Mouse (Mus musculus): ENCODE measurements around the gene Med31.

The Med31 gene

DNA sequence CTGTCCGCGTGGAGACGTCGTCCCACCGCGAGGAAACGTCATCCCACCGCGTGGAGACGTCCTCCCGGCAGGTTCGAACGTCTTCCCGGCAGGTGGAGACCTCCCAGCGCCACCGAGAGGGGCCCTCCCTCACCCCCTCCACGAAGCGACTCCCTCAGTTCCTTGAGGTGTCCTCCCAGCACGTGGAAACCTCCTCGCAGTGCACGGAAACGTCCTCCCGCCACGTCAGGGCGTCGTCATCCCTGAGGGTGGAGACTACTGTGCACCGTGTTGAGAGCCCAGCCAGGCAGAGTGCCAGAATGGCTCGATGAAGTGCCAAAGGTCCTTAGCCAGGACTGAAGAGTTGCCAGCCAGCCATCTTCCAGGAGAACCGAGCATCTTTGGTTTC lies at the start of gene Med31:
Gene Med31 (minus strand): TSS at position 183 of the 388 bp plus-strand sequence.
- peak; percentile 39 for DNase-seq (ENCODE audit: low spot score)

- DNase-seq (ENCODE audit: low spot score): no peak
These were observed 41.0 kb upstream of the Med31 start for GRCm38 (mm10) chr11:72256441-72256840.

DNA sequence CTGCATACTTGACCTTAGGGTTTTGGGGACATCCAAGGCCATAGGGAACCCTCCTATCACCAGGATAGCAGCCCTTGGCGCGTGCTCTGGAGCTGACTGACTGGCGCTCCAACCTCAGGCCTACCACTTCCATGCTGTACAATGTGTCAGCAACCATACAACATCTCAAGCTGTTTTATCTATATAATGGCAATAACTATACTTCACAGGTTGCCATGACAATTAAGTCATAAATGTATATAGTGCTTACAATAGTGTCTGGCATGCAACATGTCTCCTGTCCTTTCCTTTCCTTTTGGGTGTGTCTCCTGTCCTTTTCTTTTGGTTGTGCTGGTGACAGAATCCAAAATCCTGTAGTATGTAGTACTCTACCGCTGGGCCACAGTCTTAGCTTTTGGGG lies 40.2 kb upstream of the Med31 start:
- no peak for DNase-seq (ENCODE audit: low spot score)

DNA sequence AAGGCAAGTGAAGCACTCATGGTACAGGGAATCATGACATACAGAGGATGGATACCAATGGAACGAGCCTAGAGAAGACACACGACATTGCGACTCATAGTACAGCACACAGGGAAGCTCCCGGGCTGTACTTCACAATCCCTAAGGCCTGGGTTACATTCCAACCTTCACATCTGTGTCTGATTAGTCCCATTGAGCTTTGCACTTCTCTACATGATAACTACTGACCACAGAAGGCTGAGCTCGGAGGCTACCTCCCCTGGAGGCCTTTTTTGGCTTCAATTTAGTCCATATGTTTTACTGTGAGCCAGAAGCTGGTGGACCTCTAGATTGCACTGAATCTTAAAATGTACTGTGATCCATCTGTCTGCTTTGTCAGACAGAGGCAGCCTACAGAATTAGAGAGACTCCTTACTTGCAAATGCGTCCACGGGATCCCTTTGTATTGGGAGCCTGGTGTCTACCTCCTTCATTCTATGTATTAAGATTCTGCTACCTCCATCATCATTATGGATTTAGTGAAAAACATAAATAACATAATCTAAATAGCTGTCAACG lies 29.9 kb upstream of the Med31 start:
- DNase-seq (ENCODE audit: low spot score): no peak

DNA sequence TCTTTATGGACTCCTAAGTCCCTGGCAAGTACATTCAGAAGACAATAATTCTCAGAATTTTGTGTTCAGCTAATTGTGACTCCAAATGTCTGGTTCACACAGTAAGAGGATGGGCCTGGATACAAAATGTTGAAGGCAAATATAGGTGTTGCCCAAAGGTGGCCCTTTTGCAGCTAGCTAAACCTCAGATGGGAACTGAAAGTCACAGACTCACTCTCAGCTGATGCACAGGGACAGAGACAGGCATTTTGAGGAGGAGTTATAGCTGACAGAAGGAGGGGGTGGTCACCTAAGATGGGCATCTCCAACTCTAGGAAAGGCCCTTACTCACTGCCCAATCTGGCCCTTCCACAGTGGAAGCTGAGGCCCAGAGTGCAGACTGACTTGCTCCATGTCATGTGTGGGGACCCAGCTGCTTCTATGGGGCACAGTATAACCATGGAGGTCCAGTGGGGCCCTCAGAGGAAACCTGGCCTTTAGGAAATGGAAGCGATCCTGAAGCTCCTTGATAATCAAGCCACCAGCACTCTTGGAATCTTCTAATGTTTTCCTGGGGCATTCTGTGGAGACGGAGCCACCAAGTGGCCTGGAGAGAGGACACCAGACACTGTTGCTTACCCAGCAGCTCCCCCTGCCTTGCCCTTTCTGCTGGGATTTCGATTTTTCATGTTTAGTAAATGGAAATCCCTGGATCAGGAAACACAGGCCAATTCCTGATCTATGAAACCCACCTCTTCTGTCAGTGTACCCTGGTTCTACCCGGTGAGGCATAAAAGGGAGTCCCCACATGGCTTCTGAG lies 24.9 kb upstream of the Med31 start:
- no peak for DNase-seq (ENCODE audit: low spot score)

DNA sequence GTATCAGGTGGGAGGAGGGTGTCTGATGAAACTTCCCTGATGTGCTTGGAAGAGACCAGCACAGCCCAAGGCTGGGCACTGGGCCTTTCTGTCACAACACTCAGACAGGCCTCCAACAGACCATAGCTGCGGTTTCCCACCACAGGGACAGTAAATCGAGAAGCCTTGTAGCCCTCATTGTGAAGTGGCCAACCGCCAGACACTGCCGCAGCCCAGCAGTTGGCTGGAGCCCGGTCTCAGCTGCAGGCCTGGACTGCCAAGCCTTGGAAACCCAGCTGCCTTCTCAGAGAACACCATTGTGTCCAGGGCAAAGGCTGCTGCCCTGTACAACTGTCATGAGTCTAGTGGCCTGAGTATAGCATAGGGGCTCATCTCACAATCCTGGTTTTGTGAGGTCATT lies 18.6 kb upstream of the Med31 start:
- no peak for DNase-seq (ENCODE audit: low spot score)

DNA sequence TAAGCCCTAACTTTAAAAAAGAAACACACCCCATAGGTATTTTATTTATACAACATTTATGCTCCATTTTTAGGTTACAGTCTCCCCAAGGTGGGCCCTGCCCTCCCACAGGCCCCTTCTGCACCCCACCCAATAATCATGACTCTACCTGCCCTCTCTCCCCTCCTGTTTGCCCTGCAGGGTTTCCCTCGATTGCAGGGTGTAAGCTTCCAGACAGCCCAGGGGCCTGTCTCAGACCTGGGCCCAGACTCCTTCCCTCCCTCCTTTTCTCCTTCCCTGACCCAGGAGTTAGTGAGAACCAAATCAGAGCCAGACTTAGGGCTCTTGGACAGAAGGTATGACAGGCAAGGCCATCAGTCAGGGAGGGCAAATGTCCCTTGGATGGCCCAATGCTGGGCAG lies 17.6 kb upstream of the Med31 start:
- no peak for DNase-seq (ENCODE audit: low spot score)

- no peak for DNase-seq (ENCODE audit: low spot score)
These were observed 16.7 kb upstream of the Med31 start for GRCm38 (mm10) chr11:72232068-72232467.

DNA sequence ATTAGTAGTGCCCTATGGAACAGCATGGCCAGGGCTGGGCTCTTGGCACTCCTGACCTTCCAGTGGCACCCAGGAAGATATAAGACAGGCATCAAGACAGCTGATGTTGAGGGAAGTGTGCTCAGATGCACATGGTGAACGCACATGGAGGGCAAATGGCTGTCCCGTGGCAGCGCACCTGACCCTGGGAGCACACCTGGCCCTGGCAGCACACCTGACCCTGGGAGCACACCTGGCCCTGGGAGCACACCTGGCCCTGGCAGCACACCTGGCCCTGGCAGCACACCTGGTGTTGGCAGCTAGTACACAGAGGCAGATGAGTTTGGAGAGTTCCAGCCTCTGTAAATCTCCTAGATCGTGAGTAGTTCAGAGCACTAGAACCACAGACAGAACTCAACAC lies 13.1 kb upstream of the Med31 start:
- DNase-seq (ENCODE audit: low spot score): no peak

DNA sequence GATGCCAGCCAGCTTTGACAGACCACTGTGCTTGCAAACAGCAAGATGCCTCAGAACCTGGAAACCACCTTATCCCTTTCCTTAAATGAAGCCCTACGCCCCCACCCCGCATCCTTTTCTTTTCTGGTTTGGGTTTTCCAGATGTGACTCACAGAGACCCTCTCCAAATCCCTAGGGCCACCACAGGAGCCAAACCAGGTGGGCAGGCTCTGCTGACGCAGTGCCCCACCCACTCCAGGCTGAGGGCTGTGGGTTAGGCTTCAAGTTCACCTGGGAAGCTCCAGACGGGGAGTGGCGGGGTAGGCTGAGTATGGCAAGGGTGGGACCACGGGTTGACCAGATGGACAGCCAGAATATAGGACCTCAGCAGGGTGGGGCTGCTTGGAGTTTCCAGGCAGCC lies 11.5 kb upstream of the Med31 start:
- DNase-seq (ENCODE audit: low spot score): no peak

DNA sequence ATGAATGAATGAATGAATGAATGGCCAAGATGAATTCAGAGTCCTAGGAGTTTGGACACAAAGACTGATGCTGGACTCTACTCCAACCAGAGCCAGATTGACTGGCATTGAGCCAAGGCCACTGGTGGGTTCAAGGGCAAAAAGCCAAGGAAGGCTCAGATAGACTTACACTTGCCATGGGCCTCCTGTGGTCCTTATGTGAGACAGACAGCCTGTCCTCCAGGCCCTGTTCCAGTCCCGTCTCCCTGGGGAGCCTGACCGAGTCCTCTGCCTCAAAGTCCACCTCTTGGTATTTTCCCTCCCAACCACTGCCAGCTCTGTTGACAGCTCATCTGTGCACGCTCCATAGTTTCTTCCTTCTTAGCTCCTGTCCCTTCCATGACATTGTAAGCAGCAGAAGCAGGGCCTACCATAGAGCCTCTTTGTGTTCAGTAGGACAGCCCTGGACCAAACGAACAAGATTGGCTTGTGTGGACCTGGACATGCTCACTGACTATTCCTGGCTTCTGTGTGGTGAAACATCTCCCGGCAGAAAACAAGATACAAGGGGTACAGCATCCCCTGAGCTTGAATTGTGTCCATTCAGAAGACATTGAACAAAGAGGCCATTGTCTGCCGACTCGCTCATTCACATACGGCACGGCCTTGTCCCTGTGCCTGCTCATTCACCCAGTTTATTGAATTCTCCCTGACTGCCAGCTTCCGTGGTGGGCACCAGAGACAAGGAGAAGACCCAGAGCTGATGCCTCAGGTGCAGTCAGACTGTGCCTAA lies 10.8 kb upstream of the Med31 start:
- no peak for DNase-seq (ENCODE audit: low spot score)

GRCm38 (mm10) chr11:72224865-72225264 lies 9.5 kb upstream of the Med31 start:
- DNase-seq (ENCODE audit: low spot score): peak; percentile 42

GRCm38 (mm10) chr11:72223414-72223813 lies 8.0 kb upstream of the Med31 start:
- DNase-seq (ENCODE audit: low spot score): no peak

GRCm38 (mm10) chr11:72221278-72221677 lies 5.9 kb upstream of the Med31 start:
- no peak for DNase-seq (ENCODE audit: low spot score)

DNA sequence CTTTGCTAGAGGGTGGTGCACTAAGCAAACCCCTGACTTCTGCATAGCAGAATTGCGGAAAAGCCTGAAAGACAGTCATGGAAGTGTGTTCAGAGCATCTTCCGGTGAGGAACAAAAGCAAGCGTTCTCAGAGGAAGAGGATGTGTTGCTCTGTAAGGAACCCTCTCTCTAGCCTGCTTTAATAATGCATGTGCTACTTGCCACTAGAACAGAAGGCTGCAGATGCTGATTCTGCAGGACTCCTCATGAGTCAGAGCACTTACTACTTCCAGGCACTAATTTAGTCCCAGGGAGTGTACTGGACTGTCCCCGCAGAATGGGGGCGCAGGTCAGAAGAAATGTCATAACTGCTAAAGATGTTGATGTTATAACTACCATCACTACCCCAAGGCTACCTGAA lies 1.7 kb upstream of the Med31 start:
- DNase-seq (ENCODE audit: low spot score): no peak

DNA sequence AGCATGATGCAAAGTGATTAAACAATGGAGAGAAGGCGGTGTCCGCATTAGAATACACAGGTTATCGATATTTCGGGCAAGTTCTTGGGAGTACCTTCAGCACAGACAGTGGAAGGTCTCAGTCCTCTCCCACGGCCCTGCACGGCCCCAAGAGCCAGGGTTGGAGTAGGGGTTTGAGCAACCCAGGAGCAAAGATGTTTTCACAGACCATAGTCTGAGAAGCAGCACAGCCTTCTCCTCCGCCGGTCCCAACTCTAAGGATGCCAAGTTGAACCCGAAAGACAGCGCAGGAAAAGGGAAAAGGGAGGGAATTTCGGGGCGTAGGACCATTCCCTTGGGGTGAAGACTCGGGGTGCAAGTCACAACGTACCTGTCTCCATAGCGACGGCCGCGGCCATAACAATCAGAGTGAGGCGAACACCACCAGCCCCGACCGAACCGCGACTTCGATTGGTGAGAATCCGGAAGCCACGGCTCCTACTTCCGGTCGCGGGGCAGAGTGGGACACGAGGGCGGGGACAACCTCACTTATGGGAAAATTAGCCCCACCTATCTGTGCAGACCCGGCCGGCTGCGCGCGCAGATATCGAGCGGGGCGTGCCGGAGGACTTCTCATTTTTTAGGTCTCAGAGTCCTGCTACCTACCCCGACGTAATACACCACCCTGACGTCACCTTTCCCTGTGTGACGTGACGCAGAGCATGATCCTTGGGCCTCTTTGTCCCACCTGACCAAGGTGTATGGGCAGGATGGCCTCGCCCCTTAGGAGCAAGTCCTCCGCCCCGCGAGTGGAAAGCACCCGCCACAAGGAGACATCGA lies 592 bp downstream of the Med31 start:
- DNase-seq (ENCODE audit: low spot score): peak; percentile 78

- DNase-seq (ENCODE audit: low spot score): no peak
These were observed 7.5 kb downstream of the Med31 start for GRCm38 (mm10) chr11:72207834-72208377.

DNA sequence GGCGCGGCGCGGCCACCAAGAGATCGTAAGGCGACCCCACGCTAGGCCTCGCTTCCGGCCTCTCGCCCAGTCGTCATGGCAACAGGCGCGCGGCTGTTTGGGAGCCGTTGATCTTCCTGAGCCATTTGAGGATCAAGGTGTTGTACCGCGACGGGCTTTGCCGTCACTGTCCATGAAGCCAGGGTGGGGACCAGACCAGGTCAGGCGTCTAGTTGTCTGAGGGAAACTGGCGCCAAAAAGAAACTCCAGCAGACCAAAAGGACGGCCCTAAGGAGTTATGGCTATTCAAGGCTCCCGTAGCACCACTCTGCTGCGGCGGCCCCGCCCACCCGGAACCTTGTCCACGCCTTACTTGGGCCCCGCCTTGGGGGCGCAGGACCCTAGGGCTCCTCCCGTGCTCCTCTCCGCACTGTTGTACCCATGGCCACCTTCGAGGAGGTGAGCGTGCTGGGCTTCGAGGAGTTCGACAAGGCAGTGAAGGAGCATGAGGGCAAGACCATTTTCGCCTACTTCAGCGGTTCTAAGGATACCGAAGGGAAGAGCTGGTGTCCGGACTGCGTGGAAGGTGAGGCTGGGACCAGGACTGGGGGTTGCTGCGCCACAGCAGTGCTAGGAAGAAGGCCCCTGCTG lies 8.1 kb downstream of the Med31 start, which contains the start of the genes 4933427D14Rik and Txndc17:
Gene 4933427D14Rik (minus strand): TSS at position 256 of the 630 bp plus-strand sequence.
Gene Txndc17 (plus strand): TSS at position 344 of the 630 bp plus-strand sequence.
- DNase-seq (ENCODE audit: low spot score): peak; percentile 78

- DNase-seq (ENCODE audit: low spot score): no peak
These were observed 8.8 kb downstream of the Med31 start, which contains the start of gene Gm43951 for GRCm38 (mm10) chr11:72206341-72207203. Gm43951 (minus strand) TSS chr11:72206840.

DNA sequence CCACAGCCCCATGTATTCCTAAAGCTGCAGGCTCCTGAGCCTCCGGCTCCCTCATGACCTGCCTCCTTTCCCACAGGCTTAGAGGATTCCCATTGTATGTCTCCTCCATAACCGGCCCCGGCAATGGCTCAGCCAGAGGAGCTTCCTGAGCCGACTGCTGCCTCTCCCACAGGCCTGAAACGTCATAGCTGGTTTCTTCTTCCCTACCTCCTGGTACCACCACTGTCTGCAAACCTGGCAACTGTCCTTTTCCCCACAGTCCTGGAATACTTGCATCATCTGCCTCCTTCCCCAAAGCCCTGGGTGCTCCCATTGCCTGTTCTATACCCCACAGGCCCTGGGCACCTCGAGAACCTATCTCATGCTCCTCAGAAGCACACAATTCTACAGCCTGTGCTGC lies 10.1 kb downstream of the Med31 start:
- DNase-seq (ENCODE audit: low spot score): no peak
